Mouse (Mus musculus) erythroblast, embryonic 14.5 days (primary cell): ENCODE data around the gene Kdm8.

Source experiments
- GATA1 ChIP-seq: IDR thresholded peaks from 2 replicates; pipeline ENCODE4 v1.6.1; 2012; ENCODE audit warnings: low read length, inconsistent platforms, mixed read lengths
- TAL1 ChIP-seq: IDR thresholded peaks from 3 replicates; pipeline ENCODE4 v1.6.1; 2012; ENCODE audit warnings: low read length, inconsistent platforms, mixed read lengths

- no peak for TF ChIP-seq GATA1
- no peak for TF ChIP-seq TAL1
These were observed 21.4 kb upstream of the Kdm8 start for GRCm38 (mm10) chr7:125423056-125423455.
